Mouse (Mus musculus): ENCODE measurements around the gene Rinl. TPM values are rescaled to one million over a fixed set of nuclear protein-coding genes. Genes with fewer than 3 reads are reported as not detected.
A peak's percentile ranks its signal among the peaks of the same experiment; 100 is the strongest.

Gene Rinl
- total RNA-seq, 1 experiment: 17.2 TPM

- no peak overlapping the region for H3K9ac ChIP-seq (ENCODE audit: insufficient read depth, low read depth, low read length, poor library complexity, severe bottlenecking)
- H3K4me3 ChIP-seq (ENCODE audit: insufficient read depth in 1 of 2, low read depth in 1 of 2, low read length in 2 of 2, poor library complexity in 1 of 2, severe bottlenecking in 1 of 2): no peak overlapping the region
- H3K27ac ChIP-seq (ENCODE audit: insufficient read depth, low read depth, low read length, poor library complexity, severe bottlenecking): no peak overlapping the region
- H3K4me1 ChIP-seq (ENCODE audit: control insufficient read depth in 2 of 2, insufficient read depth in 2 of 2, low read length in 2 of 2, poor library complexity in 1 of 2): peaks cover 0 to 7% of the 10 kb centered on the region in 2 experiments; a peak in 1 of 4 replicates
- DNase-seq (ENCODE audit: low read depth, low spot score): no peak
- 0 out of 2 replicates have a peak, but pooled peaks have one; percentile 31 for TF ChIP-seq ZNF384 (IDR thresholded peaks at IDR 0.05; ENCODE audit: low read depth, low read length)
- TF ChIP-seq MAFK (IDR thresholded peaks at IDR 0.05; ENCODE audit: insufficient read depth, low read depth, low read length): no peak
- peaks cover 20% of the 10 kb centered on the region for H3K36me3 ChIP-seq (ENCODE audit: control insufficient read depth, insufficient read depth, low read length, poor library complexity, severe bottlenecking)
- H3K9me3 ChIP-seq (ENCODE audit: control insufficient read depth, insufficient read depth, low read depth, low read length): no peaks in the 10 kb centered on the region
- in situ Hi-C loops (cut with MboI; ENCODE audit: low sequenced_read_pairs in 2 of 2, unreplicated experiment in 2 of 2): no loop called here
These were observed 38.6 kb downstream of the Rinl start for GRCm38 (mm10) chr7:28827338-28827737.

GRCm38 (mm10) chr7:28829821-28830220 lies 41.1 kb downstream of the Rinl start:
- DNase-seq (ENCODE audit: low read depth, low spot score): no peak
- in situ Hi-C loops (cut with MboI; ENCODE audit: low sequenced_read_pairs in 2 of 2, unreplicated experiment in 2 of 2): no loop called here
- Histone ChIP-seq H3K27ac (ENCODE audit: insufficient read depth, low read depth, low read length, poor library complexity, severe bottlenecking) (no peak overlapping the region), H3K9me3 (ENCODE audit: control insufficient read depth, insufficient read depth, low read depth, low read length) (no peaks in the 10 kb centered on the region), H3K4me3 (ENCODE audit: insufficient read depth in 1 of 2, low read depth in 1 of 2, low read length in 2 of 2, poor library complexity in 1 of 2, severe bottlenecking in 1 of 2) (no peak overlapping the region), H3K9ac (ENCODE audit: insufficient read depth, low read depth, low read length, poor library complexity, severe bottlenecking) (no peak overlapping the region), H3K4me1 (ENCODE audit: control insufficient read depth in 2 of 2, insufficient read depth in 2 of 2, low read length in 2 of 2, poor library complexity in 1 of 2) (peaks cover 0 to 2% of the 10 kb centered on the region in 2 experiments; a peak in 1 of 4 replicates), H3K36me3 (ENCODE audit: control insufficient read depth, insufficient read depth, low read length, poor library complexity, severe bottlenecking) (peaks cover 13% of the 10 kb centered on the region)
- TF ChIP-seq ZNF384 (IDR thresholded peaks at IDR 0.05; ENCODE audit: low read depth, low read length) (no peak), ZC3H11A (IDR thresholded peaks at IDR 0.05; ENCODE audit: borderline replicate concordance, low read depth, low read length) (no peak), HCFC1 (IDR thresholded peaks at IDR 0.05; ENCODE audit: borderline replicate concordance, insufficient read depth, low read length) (no peak), MAFK (IDR thresholded peaks at IDR 0.05; ENCODE audit: insufficient read depth, low read depth, low read length) (no peak), CHD2 (IDR thresholded peaks at IDR 0.05; ENCODE audit: low read depth, low read length) (no peak)

- Histone ChIP-seq H3K27ac (ENCODE audit: insufficient read depth, low read depth, low read length, poor library complexity, severe bottlenecking) (no peak overlapping the region), H3K4me3 (ENCODE audit: insufficient read depth in 1 of 2, low read depth in 1 of 2, low read length in 2 of 2, poor library complexity in 1 of 2, severe bottlenecking in 1 of 2) (no peak overlapping the region), H3K36me3 (ENCODE audit: control insufficient read depth, insufficient read depth, low read length, poor library complexity, severe bottlenecking) (peaks cover 13% of the 10 kb centered on the region), H3K9me3 (ENCODE audit: control insufficient read depth, insufficient read depth, low read depth, low read length) (no peaks in the 10 kb centered on the region), H3K4me1 (ENCODE audit: control insufficient read depth in 2 of 2, insufficient read depth in 2 of 2, low read length in 2 of 2, poor library complexity in 1 of 2) (no peaks in the 10 kb centered on the region), H3K9ac (ENCODE audit: insufficient read depth, low read depth, low read length, poor library complexity, severe bottlenecking) (no peak overlapping the region)
- in situ Hi-C loops (cut with MboI; ENCODE audit: low sequenced_read_pairs in 2 of 2, unreplicated experiment in 2 of 2): no loop called here
- DNase-seq (ENCODE audit: low read depth, low spot score): no peak
- TF ChIP-seq HCFC1 (IDR thresholded peaks at IDR 0.05; ENCODE audit: borderline replicate concordance, insufficient read depth, low read length) (no peak), ZNF384 (IDR thresholded peaks at IDR 0.05; ENCODE audit: low read depth, low read length) (no peak), ZC3H11A (IDR thresholded peaks at IDR 0.05; ENCODE audit: borderline replicate concordance, low read depth, low read length) (no peak), MAFK (IDR thresholded peaks at IDR 0.05; ENCODE audit: insufficient read depth, low read depth, low read length) (no peak), CHD2 (IDR thresholded peaks at IDR 0.05; ENCODE audit: low read depth, low read length) (no peak)
These were observed 42.2 kb downstream of the Rinl start for GRCm38 (mm10) chr7:28830981-28831380.

GRCm38 (mm10) chr7:28831411-28832125 lies 42.8 kb downstream of the Rinl start:
- TF ChIP-seq MAFK (IDR thresholded peaks at IDR 0.05; ENCODE audit: insufficient read depth, low read depth, low read length): no peak
- TF ChIP-seq HCFC1 (IDR thresholded peaks at IDR 0.05; ENCODE audit: borderline replicate concordance, insufficient read depth, low read length): no peak
- no peak for TF ChIP-seq ZC3H11A (IDR thresholded peaks at IDR 0.05; ENCODE audit: borderline replicate concordance, low read depth, low read length)
- TF ChIP-seq ZNF384 (IDR thresholded peaks at IDR 0.05; ENCODE audit: low read depth, low read length): no peak
- no peak for TF ChIP-seq CHD2 (IDR thresholded peaks at IDR 0.05; ENCODE audit: low read depth, low read length)
- no peak for DNase-seq (ENCODE audit: low read depth, low spot score)
- in situ Hi-C loops (cut with MboI; ENCODE audit: low sequenced_read_pairs in 2 of 2, unreplicated experiment in 2 of 2): no loop called here
- Histone ChIP-seq H3K4me3 (ENCODE audit: insufficient read depth in 1 of 2, low read depth in 1 of 2, low read length in 2 of 2, poor library complexity in 1 of 2, severe bottlenecking in 1 of 2) (no peak overlapping the region), H3K27ac (ENCODE audit: insufficient read depth, low read depth, low read length, poor library complexity, severe bottlenecking) (no peak overlapping the region), H3K36me3 (ENCODE audit: control insufficient read depth, insufficient read depth, low read length, poor library complexity, severe bottlenecking) (peaks cover 13% of the 10 kb centered on the region), H3K9me3 (ENCODE audit: control insufficient read depth, insufficient read depth, low read depth, low read length) (no peaks in the 10 kb centered on the region), H3K9ac (ENCODE audit: insufficient read depth, low read depth, low read length, poor library complexity, severe bottlenecking) (peak overlapping the region; percentile 19; the same call in 1 of the 2 replicates), H3K4me1 (ENCODE audit: control insufficient read depth in 2 of 2, insufficient read depth in 2 of 2, low read length in 2 of 2, poor library complexity in 1 of 2) (no peaks in the 10 kb centered on the region)
